Mouse (Mus musculus): ENCODE measurements around the gene Slc12a3. TPM values are rescaled to one million over a fixed set of nuclear protein-coding genes. Genes with fewer than 3 reads are reported as not detected.

The Slc12a3 gene
- total and polyA plus RNA-seq, 2 experiments = 0.04 to 0.18 TPM

- H3K27ac ChIP-seq (replicated peaks; ENCODE audit: insufficient read depth, low read depth, low read length) = peak overlapping the region; percentile 70
- no peaks in the 10 kb centered on the region for H3K27me3 ChIP-seq (ENCODE audit: control insufficient read depth, insufficient read depth, low read length)
- DNase-seq (ENCODE audit: extremely low read depth, low read depth, low spot score) = no peak
- H3K36me3 ChIP-seq (ENCODE audit: control insufficient read depth, insufficient read depth, low read length) = no peaks in the 10 kb centered on the region
- whole genome bisulfite sequencing = 64% methylated on average over 6 of the region's 6 CpGs
- H3K9ac ChIP-seq (ENCODE audit: low read depth, low read length) = no peak overlapping the region
- no peaks in the 10 kb centered on the region for H3K79me2 ChIP-seq (ENCODE audit: control insufficient read depth, insufficient read depth, low read length)
- no peak overlapping the region for H3K4me3 ChIP-seq (ENCODE audit: insufficient read depth, low read depth, low read length)
- peaks cover 33% of the 10 kb centered on the region for H3K4me1 ChIP-seq (ENCODE audit: control insufficient read depth, insufficient read depth, low read length)
- TF ChIP-seq CTCF (IDR thresholded peaks at IDR 0.05; ENCODE audit: low read depth, low read length) = no peak
- TF ChIP-seq POLR2A (IDR thresholded peaks at IDR 0.05; ENCODE audit: extremely low read depth, insufficient read depth, low read length) = no peak
These were observed 35.8 kb downstream of the Slc12a3 start for GRCm38 (mm10) chr8:94364686-94365312.

- peak; percentile 75 for DNase-seq (ENCODE audit: extremely low read depth, low read depth, low spot score)
- TF ChIP-seq CTCF (IDR thresholded peaks at IDR 0.05; ENCODE audit: low read depth, low read length) (no peak), POLR2A (IDR thresholded peaks at IDR 0.05; ENCODE audit: extremely low read depth, insufficient read depth, low read length) (no peak)
- H3K4me1 ChIP-seq (ENCODE audit: control insufficient read depth, insufficient read depth, low read length) = peaks cover 33% of the 10 kb centered on the region
- no peaks in the 10 kb centered on the region for H3K79me2 ChIP-seq (ENCODE audit: control insufficient read depth, insufficient read depth, low read length)
- no peak overlapping the region for H3K9ac ChIP-seq (ENCODE audit: low read depth, low read length)
- no peaks in the 10 kb centered on the region for H3K36me3 ChIP-seq (ENCODE audit: control insufficient read depth, insufficient read depth, low read length)
- H3K4me3 ChIP-seq (ENCODE audit: insufficient read depth, low read depth, low read length) = no peak overlapping the region
- no peaks in the 10 kb centered on the region for H3K27me3 ChIP-seq (ENCODE audit: control insufficient read depth, insufficient read depth, low read length)
- H3K27ac ChIP-seq (replicated peaks; ENCODE audit: insufficient read depth, low read depth, low read length) = peak overlapping the region; percentile 20; the same call in 1 of the 2 replicates
- WGBS = 76% methylated on average over 9 of the region's 9 CpGs
These were observed 36.5 kb downstream of the Slc12a3 start for GRCm38 (mm10) chr8:94365410-94365981.

DNA sequence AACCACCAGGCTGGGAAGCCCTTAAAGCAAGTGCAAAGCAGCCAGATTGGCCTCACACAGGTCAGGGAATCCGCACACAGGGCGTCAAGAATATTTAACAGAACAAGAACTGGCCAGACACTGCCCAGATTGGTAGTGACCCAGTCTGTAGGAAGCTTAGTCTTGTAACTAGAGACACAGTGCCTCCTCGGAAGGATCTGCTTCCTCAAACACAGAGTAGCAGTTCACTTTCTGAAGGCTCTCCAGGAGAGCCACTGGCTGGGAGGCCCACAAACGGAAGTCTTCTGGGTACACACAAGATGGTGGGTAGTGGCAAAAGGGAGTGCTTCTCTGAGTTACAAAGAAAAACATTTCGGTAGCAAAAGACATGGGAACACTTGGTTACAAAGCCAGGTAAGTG is 41.8 kb downstream of the Slc12a3 start:
- H3K27ac ChIP-seq (replicated peaks; ENCODE audit: insufficient read depth, low read depth, low read length) = no peak overlapping the region
- TF ChIP-seq POLR2A (IDR thresholded peaks at IDR 0.05; ENCODE audit: extremely low read depth, insufficient read depth, low read length) (no peak), CTCF (IDR thresholded peaks at IDR 0.05; ENCODE audit: low read depth, low read length) (no peak)
- 90% methylated on average over 5 of the region's 5 CpGs for WGBS
- H3K79me2 ChIP-seq (ENCODE audit: control insufficient read depth, insufficient read depth, low read length) = no peaks in the 10 kb centered on the region
- no peaks in the 10 kb centered on the region for H3K27me3 ChIP-seq (ENCODE audit: control insufficient read depth, insufficient read depth, low read length)
- peak; percentile 37 for DNase-seq (ENCODE audit: extremely low read depth, low read depth, low spot score)
- H3K36me3 ChIP-seq (ENCODE audit: control insufficient read depth, insufficient read depth, low read length) = no peaks in the 10 kb centered on the region
- no peak overlapping the region for H3K9ac ChIP-seq (ENCODE audit: low read depth, low read length)
- H3K4me3 ChIP-seq (ENCODE audit: insufficient read depth, low read depth, low read length) = no peak overlapping the region
- peaks cover 4% of the 10 kb centered on the region for H3K4me1 ChIP-seq (ENCODE audit: control insufficient read depth, insufficient read depth, low read length)

DNA sequence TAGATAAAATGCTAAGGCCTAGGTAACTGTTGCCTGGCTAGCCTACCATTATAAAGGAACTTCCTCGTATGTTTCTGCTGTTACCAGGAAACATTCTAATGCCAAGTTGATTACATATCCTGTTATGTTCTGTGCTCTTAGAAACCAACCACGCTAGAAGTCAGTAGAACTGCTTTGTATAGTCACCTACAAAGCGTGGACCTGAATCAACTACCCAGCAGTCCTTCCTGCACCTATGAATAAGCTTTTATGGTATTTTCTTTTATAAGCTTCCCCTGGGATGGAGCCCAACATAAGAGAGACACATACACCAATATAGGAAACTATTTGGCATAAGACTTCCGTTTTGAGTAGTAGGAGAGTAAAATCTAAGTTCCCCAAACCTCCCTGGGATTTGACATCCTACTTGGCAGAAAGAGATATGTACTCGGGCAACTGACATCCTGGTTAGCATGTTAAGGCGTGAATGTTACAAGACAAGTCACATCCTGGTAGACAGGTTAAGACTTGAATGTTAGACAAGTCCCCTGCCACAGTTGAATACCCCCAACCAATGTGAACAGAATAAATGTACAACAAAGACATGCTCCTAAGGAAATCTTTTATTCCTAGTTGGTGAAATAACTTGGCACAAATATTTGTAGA is 44.1 kb downstream of the Slc12a3 start:
- TF ChIP-seq CTCF (IDR thresholded peaks at IDR 0.05; ENCODE audit: low read depth, low read length) (no peak), POLR2A (IDR thresholded peaks at IDR 0.05; ENCODE audit: extremely low read depth, insufficient read depth, low read length) (no peak)
- no peak for DNase-seq (ENCODE audit: extremely low read depth, low read depth, low spot score)
- 80% methylated on average over 6 of the region's 6 CpGs for WGBS
- H3K36me3 ChIP-seq (ENCODE audit: control insufficient read depth, insufficient read depth, low read length) = no peaks in the 10 kb centered on the region
- H3K9ac ChIP-seq (ENCODE audit: low read depth, low read length) = no peak overlapping the region
- peaks cover 13% of the 10 kb centered on the region for H3K4me1 ChIP-seq (ENCODE audit: control insufficient read depth, insufficient read depth, low read length)
- H3K79me2 ChIP-seq (ENCODE audit: control insufficient read depth, insufficient read depth, low read length) = no peaks in the 10 kb centered on the region
- H3K4me3 ChIP-seq (ENCODE audit: insufficient read depth, low read depth, low read length) = no peak overlapping the region
- H3K27ac ChIP-seq (replicated peaks; ENCODE audit: insufficient read depth, low read depth, low read length) = peak overlapping the region; percentile 54; the same call in 1 of the 2 replicates
- no peaks in the 10 kb centered on the region for H3K27me3 ChIP-seq (ENCODE audit: control insufficient read depth, insufficient read depth, low read length)

DNA sequence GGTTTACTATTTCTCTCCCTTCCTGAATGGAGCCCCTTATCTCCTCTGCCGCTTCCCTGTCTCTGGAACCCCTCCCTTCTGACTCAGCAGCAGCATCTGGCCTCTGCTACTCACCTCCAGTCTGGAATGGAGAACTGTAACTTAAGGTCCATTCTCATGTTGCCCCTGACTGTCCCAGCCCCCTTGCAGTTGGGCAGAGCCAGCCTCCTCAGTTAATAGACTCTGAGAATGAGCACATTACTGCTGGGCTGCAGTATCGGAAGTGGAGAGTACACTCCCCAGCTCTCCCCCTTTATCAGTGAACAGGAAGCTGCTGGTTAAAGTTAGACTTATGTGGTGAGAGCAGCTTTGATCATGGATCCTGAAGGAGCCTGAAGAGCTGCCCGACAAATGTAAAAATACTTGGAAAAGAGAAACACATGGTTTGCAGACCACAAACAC is 46.6 kb downstream of the Slc12a3 start:
- Histone ChIP-seq H3K27ac (replicated peaks; ENCODE audit: insufficient read depth, low read depth, low read length) (peak overlapping the region; percentile 11), H3K9ac (ENCODE audit: low read depth, low read length) (no peak overlapping the region), H3K27me3 (ENCODE audit: control insufficient read depth, insufficient read depth, low read length) (no peaks in the 10 kb centered on the region), H3K79me2 (ENCODE audit: control insufficient read depth, insufficient read depth, low read length) (no peaks in the 10 kb centered on the region; the same call in 1 of the 2 replicates), H3K4me3 (ENCODE audit: insufficient read depth, low read depth, low read length) (no peak overlapping the region), H3K4me1 (ENCODE audit: control insufficient read depth, insufficient read depth, low read length) (peaks cover 20% of the 10 kb centered on the region), H3K36me3 (ENCODE audit: control insufficient read depth, insufficient read depth, low read length) (no peaks in the 10 kb centered on the region)
- no peak for TF ChIP-seq POLR2A (IDR thresholded peaks at IDR 0.05; ENCODE audit: extremely low read depth, insufficient read depth, low read length)
- TF ChIP-seq CTCF (IDR thresholded peaks at IDR 0.05; ENCODE audit: low read depth, low read length) = no peak
- 63% methylated on average over 3 of the region's 3 CpGs for WGBS
- DNase-seq (ENCODE audit: extremely low read depth, low read depth, low spot score) = no peak

All from liver, adult 2 months (tissue).